Mouse (Mus musculus) testis, postnatal 10 days (tissue): ENCODE results near the gene Rhov.

Experiments used
- DNase-seq: peaks from one replicate; pipeline ENCODE4 v3.0.0; 2021; ENCODE audit warnings: low spot score

The Rhov gene

DNA sequence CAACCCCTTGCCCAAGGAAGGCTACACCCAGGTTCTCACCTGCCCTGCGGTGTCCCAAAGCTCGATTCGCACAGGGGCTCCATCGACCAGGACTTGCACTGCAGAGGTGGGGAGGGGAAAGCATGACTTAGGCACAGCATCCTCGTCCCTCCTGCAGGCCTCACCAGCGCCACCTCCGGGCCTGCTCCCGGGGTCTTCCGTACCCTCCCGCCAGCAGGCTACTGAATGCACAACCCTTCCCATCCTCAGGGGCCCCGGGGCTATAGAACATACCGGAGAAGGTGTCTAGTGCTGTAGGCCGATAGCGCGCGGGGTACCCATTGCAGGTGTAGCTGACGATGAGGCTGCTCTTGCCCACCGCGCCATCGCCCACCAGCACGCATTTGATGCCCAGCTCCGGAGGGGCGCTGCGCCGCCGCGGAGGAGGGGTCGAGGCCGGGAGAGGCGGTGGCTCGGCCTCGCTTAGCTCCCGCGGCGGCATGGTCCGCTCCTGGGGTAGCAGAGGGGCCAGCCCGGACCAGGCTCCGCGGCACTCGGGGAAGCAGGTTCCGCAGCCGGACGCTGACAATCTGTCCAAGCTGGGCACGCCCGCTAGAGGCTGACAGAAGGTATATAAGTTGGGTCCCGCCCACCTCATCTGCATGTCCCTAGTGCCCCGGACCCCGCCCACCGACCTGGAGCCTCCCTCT, at the start of gene Rhov:
Gene Rhov (minus strand): TSS at position 630 of the 689 bp plus-strand sequence.
- peak; percentile 65 for DNase-seq

DNA sequence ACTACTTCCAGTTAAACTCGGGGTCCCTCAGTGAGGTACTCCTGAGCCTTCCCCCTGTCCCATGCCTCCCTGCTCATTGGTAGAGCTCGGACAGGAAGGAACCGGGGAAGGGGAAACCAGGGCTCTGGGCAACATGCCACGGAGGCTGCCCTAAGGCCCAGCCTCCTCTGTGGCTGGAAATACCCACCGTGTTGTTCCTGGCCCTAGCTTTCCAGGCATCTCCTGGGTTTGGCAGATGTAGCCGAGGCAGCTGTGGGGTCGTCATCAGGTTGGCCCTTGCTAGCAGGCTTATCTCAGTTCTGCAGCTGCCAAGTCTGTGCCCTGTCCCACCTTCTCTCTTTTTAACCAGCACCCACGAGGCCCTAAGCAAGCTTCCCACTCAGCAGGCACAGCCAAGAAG, 49.5 kb upstream of the Rhov start:
- DNase-seq = no peak

DNA sequence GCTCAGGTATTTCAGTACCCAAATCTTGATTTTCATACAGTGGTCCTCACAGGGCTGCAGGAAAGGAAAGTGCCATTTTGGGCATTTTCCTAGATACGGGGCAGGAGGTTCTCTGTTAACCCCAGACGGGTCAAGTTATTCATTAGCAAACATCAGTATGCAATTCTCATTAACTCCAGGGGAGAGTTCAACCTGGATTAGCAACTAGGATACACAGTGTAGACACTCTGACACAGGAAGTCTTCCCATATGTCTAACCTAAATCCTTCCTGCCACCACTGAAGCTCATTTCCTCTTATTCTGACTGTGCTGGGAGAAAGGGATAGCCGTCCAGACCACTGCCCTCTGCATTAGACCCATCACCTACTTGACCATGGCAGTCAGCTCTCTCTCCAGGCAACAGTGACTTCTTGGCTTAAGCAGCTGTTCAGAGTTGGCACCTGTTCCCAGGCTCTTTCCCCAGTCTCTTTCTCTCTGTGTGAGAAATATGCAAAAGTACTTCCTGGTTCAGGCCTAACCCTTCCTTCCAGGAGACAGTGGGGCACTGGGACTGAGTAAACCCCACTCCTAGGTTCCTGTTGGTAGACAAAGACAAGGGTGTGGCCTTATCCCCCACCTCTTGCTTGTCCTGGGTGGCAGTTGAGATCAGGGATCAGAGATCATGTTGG, 47.1 kb upstream of the Rhov start:
- DNase-seq = no peak

DNA sequence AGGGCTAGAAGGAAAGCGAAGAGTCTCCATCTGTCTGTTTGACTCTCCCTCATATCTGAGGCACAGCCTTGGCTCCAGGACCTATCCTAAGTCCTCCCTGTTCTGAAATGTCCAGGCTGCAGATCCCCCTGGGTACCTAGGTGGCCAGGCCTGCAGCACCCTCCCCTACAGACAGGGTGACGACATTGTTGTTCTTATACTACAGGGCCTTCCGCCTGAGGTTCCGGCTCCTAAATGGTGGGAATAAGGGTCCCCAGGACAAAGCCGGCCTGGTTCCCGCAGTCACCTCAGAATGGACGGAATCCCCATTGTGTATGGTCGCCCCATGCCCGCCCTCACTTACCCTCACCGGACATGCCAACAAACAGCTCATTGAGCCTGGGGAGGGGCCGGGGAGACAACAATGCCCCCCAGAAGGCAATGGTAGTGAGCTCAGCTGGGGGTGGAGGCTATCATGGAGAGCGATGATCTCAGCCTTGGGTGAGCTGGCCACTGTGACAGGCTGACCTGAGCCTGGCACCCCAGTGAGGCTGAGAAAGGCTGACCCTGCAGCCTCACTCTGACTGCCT, 43.8 kb upstream of the Rhov start:
- no peak for DNase-seq

DNA sequence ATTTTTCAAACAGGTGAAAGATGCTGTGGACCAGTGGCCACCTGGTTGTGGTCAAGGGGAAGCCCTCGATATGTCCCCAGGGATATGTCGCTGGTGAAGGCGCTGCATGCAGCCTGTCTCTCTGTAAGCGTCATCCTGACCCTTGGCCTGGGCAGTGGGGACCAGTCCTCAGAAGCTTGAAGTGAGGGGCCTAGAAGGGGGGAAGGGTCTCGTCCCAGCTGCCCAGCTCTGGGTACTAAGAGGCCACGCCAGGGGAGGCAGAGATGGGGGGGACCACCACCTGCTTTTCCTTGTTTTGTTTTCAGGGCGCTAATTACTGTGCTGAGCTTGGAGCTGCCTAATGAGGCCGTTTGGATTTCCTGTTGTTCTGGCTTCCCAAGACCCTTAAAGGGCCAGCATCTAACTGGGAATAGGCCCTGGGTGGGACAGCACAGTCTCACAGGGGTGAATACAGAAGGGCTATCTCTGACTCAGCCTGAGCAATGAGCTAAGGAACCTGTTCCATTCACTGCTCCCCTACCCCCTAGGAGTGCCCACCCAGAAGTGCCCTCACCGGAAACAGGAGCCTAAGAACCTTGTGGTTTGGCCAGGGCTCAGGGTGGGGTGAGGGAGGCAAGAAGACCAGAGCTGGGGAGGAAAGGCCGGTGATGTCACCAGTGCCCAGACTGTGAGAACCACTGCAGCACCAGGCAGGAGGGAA, 42.9 kb upstream of the Rhov start:
- no peak for DNase-seq

DNA sequence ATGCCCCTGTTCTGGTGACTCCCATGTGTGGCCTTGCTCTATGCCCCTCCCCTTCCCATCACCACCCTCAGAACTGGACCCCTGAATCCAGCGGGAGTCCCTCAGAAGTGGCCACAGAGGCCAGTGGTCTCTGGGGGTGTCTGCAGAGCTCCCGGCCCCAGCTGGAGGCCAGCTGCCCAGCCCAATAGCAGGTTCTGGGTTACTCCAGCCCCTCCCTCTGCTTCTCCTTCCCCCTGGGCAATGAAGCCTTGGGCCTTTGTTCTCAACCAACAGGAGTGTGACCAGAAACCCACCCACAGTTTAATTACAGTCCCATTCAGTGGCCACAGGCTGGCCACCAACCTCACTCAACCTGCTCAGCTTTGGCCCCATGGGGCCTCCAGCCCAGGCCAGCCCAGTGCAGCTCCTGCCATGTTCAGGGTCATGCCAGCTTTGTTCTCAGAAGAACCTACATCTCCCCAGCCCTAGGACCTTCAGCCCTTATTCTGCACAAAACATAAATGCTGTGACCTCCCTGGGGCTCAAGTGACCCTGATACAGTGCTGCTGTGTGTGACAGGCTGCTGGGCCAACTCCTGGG, 41.4 kb upstream of the Rhov start:
- no peak for DNase-seq

DNA sequence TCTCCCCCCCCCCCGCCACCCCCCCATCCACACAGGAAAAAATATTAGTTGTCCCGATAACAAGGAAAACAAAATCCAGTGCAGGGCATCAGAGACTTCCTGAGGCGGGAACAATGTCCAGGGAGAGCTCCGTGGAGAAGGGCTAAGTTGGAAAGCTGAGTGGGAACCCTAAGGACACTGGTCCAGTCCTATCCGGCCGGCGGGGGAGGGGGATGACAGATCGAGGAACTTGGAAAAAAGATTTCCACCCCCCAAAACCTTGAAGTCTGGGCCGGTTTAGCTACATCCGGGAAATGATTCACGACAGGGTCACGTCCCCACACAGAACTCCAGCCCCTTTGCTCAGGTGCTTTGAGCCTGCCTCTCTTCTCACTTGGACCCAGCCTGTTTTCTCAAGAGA, 40.5 kb upstream of the Rhov start:
- DNase-seq = no peak

DNA sequence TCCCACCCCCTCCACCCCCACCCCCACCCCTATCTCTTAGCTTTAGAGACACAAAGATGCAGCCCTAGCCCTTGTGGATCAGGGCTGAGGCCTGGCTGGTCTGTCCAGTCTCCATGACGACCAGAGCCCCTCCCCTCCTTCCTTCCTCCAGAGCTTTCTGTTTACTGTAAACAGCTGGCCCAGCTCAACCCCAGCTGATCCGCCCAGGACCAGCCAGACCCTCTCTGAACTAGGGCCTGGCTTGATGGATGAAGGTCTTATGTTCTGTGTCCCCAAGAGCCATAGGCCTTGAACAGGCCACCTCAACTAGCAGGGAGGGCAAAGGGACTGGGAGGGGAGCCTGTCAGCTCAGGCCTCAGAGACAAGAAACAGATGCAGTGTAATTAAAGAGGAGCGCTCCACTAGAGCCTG, 33.7 kb upstream of the Rhov start:
- no peak for DNase-seq

DNA sequence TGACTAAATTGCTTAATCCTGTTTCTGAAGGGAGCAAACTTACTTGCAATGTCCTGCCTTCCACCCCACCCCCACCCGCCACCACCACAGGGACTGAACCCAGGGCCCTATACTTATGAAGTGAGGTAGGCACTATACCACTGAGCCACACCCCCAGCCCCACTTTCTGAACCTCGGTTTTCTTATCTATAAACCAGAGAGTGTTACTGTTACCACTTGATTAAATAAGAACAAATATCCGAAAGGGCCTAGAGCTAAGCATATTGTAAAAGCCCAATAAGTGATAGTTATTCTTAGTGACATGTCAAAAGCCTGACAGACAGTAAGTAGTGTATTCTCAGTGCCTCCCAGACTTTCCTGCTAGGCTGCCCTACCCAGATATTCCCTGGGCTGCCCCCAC, 33.3 kb upstream of the Rhov start:
- no peak for DNase-seq

DNA sequence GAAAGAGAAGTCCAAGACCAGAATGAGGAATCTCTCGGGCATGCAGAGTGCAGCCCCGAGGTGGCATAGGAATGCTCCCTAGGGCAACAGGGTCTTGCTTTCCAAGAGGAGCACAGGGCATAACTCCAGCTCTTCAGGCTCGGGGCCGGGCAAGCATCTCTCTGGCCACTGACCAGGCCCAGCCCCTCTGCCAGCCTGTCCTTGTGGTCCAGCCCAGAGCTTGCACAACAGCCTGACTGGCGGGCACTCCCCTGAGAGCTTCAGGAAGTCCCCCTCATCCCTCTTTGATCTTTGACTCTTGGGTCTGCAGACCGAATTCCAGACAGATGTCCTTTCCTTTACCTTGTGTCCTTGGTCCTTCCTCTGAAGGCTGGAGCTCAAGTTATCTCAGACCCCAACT, 31.8 kb upstream of the Rhov start:
- peak; percentile 40 for DNase-seq

DNA sequence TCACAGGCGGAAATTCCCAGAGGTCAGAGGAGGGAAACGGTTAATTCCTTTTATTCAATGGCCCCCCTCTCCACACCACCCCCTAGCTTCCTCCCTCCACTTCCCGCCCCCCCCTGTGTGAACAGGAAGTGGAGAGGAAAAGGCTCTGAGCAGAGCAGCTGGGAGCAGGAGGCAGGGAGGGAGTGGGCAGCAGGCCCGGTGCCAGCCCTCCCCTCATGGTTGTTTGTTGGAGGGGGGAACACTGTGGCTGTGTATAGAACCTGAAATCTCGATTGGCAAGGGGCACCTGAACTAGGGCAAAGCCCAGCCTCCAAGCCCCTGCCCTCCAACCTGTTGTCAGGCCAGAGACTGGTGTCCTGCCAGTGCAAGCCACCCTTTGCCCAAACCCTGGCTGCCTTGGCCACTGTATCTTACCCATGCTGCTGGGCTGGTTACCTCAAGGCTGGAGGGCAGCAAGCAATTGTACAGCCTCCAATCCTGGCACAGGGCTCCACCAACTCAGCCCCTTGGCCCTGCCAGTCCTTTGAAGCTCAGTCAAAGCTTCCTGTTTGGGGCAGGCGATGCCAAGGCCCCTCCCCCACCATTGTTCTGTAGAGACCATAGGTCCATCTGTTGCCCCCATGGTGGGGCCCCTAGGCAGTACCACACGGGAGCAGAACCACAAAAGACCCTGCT, 29.9 kb upstream of the Rhov start:
- peak; percentile 51 for DNase-seq

DNA sequence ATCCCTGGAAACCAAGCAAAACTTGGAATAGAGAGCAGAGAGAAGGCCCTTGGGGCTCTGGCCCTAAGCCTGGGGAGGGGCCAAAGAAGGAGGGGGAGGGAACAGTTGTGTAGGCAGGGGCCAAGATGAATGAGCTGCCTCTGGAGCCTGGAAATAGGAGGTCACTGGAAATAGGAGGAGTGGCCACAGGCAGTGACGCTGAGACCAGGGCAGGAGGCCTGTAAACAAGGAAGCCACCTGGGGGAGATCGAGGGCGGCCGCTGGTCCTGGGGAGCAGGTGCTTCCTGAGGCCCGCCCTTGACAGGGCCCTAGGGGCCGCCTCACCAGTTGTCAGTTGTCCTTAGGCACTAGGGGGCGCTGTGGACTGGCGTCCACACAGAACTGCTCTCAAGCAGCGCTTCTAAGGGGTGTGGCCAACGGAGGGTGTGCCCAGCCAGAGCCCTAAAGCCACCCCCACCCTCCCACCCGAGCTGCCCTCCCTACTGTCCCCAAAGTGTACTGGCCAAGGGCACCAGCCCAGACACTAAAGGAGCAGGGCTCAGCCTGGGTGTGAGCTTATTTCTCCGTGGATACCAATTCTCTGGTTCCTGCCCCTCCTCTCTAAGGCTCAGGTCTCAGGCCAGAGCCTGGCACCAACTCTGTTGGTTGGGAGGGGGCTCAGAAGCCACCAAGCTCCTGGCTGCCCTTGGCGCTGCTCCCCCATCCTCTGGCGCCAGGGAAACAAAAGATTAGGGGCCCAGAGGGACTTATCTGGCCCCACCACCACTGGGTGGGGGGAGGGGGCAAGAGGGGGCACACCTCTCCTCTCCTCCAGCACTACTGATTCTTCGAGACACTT, 29.1 kb upstream of the Rhov start:
- peak; percentile 90 for DNase-seq

DNA sequence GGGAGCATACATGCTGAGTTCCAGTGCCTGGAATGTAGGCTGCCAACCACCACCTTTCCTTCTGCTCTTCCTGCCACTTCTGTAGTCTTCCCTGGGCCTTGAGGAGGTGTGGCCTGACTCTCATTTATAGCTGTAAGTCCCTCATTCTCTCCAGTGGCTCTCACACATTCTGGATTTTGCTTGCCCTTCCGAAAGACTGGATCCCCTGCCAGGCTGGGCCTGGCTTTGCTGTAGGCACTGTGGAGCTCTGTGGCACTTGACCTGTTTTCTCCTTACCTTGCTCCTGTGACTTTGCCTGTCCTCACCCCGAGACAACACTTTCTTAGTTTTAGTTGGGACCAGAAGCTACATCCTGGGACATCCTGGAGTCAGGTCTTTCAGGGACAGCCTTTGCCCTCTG, 27.8 kb upstream of the Rhov start:
- no peak for DNase-seq

DNA sequence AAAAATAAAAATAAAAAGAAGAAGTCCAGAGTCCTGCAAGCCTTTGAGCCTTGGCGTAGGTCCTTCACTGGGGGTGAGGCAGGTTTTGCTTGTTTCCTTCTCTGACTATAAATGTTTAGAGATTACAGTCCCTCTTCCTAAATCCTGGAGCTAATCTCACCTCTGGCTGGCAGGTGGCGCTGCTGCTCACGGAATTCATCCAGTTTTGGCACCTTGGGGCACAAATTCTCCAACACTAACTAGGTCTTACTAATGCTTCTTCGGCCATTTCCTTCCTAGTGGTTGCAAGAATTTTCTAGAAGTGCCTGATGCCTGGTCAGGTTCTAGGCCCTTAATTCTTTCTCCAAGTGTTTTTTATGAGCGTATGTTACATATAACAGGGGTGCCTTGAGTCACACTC, 27.3 kb upstream of the Rhov start:
- peak; percentile 78 for DNase-seq

DNA sequence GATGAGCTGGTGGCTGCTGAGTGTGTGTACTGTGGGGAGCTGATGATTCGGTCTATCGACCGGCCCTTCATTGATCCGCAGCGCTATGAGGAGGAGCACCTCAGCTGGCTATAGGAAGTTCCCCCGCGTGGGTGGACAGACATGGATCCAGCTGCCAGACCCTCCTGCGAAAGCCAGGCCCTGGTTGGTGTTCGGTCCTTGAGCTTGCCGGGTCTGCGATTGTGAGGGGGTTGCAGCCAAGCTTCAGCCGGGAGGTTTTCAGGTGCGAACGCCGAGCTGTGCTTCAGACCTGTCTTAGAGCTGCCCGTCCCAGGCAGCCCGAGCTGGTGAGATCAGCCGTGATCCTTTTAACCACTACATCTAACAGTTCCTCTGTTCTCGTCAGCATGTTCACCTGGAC, 26.4 kb upstream of the Rhov start:
- no peak for DNase-seq

DNA sequence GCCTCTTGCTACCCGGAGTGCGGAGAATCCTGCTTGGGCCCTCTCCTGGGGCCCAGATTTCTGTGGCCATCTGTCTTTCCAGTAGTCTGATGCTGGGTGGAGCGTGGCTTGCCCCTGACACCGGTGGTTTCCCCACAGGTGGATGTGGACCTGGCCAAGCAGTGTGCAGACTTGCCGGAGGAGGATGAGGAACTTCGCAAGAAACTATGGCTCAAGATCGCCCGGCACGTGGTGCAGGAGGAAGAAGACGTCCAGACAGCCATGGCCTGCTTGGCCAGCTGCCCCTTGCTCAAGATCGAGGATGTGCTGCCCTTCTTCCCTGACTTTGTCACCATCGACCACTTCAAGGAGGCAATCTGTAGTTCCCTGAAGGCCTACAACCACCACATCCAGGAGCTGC, 25.7 kb upstream of the Rhov start:
- no peak for DNase-seq

DNA sequence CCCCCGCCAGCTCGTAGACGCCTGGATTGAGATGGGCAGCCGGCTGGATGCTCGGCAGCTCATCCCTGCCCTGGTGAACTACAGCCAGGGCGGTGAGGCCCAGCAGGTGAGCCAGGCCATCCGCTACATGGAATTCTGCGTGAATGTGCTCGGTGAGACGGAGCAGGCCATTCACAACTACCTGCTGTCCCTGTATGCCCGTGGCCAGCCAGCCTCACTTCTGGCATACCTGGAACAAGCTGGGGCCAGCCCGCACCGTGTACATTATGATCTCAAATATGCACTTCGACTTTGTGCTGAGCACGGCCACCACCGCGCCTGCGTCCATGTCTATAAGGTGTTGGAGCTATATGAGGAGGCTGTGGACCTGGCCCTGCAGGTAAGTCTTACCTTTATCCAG, 23.3 kb upstream of the Rhov start:
- DNase-seq = no peak

DNA sequence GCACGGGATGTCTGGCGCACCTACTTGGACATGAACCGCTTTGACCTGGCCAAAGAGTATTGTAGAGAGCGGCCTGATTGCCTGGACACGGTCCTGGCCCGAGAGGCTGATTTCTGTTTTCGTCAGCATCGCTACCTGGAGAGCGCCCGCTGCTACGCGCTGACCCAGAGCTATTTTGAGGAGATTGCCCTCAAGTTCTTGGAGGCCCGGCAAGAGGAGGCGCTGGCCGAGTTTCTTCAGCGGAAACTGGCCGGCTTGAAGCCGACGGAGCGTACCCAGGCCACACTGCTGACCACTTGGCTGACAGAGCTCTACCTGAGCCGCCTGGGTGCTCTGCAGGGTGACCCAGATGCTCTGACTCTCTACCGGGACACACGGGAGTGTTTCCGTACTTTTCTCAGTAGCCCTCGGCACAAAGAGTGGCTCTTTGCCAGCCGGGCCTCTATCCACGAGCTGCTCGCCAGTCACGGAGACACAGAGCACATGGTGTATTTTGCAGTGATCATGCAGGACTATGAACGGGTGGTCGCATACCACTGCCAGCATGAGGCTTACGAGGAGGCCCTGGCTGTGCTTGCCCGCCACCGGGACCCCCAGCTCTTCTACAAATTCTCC, 22.8 kb upstream of the Rhov start:
- DNase-seq = no peak

DNA sequence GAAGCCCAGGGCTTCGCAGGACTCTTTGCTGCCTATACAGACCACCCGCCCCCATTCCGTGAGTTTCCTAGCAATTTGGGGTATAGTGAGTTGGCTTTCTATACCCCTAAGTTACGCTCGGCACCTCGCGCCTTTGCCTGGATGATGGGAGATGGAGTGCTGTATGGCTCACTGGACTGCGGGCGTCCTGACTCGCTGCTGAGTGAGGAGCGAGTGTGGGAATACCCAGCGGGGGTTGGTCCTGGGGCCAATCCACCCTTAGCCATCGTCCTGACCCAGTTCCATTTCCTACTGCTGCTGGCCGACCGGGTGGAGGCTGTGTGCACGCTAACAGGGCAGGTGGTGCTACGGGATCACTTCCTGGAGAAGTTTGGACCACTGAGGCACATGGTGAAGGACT, 22.2 kb upstream of the Rhov start:
- no peak for DNase-seq

DNA sequence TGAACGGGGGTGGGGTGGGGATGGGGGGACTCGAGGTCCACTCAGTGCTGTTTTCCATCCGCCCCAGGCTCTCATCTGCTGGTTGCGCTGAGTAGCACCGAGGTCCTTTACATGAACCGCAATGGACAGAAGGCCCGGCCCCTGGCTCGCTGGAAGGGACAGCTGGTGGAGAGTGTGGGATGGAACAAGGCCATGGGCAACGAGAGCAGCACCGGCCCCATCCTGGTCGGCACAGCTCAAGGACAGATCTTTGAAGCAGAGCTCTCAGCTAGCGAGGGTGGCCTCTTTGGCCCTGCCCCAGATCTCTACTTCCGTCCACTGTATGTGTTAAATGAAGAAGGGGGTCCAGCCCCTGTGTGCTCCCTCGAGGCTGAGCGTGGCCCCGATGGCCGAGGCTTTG, 21.8 kb upstream of the Rhov start:
- DNase-seq = no peak

DNA sequence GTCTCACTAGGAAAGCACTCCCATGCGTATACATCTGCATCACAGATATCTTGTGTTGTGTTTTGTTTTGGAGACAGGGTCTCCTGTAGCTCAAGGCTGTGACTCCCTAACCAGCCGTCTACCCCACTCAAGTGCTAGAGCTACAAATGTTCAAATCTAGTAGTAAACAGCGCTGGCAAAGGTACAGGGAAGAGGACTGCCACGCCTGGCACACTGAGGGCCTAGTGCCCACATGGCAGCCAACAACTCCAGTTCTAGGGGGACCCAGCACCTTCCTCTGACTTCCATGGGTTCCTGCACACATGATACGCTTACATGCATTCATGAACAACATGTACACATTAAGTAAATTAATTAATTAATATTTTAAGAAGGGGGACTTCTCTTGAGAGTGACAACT, 21.2 kb upstream of the Rhov start:
- no peak for DNase-seq
